Mouse (Mus musculus) WW6 (cell line): ENCODE data around the gene Pcgf6.
"Not testable (repeated sequence)": the region's sequence is repeated elsewhere in the genome, so short reads cannot be mapped to it uniquely, and the experiment has no call there.

Source experiments
- DNase-seq: peaks from one replicate; pipeline ENCODE4 v3.0.0-alpha.2; 2013; ENCODE audit warnings: low read depth, low spot score

Pcgf6 gene

DNA sequence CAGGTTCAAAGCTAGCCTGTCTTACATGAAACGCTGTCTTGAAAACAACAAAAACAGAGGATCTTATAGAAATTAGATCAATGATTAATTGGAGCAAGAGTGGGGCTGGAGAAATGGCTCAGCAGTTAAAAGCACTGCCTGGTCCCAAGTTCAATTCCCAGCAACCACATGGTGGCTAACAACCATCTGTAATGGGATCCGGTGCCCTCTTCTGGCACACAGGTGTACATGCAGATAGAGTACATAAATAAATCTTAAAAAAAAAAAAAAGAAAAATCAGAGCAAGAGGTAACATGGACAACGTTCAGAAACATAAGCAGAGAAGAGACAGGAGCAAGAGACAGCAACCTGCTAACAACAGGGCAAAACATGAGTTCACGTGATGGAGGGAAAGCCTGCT is 24.2 kb downstream of the Pcgf6 start:
- DNase-seq, result no peak

DNA sequence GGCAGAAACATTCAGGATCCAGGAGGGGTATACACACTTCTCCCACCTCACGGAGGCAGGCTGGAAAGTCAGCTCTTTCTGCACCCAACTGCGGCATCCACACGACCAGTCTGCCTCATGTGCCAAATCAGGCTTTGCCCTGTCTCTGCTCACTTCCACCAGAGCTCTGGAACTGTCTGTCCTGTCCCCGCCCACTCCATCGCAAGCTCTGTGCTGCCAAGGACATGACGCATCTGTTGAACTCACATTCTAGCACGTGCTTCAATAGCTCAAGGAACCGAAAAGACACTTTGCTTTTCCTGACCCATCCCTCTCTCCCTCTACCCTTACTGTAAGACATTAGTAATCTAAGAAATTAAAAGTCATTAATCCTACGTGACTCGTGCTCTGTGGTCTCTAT is 25.8 kb downstream of the Pcgf6 start:
- DNase-seq, result no peak

DNA sequence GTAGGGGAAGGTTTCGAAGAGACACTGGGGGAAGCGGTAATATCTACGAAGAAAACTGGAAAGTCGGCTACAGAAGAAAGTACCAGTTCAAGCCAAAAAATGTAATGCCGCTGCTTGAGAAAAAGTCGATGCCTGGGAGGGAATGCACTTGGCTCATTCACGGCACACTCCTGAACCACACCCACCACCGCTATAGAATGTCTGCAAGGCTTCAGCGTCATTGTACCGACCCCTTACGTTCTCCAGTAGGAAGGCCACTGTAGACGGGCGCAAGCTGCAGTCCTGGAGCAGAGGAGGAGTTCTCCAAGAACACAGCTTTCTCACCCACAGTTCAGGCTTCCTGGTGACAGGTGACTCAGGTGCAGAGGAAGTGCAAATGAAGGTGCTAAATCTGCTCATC is 27.2 kb downstream of the Pcgf6 start:
- DNase-seq, result no peak

- DNase-seq, result no peak
Measured at GRCm38 (mm10) chr19:47022709-47023108, 28.0 kb downstream of the Pcgf6 start.

DNA sequence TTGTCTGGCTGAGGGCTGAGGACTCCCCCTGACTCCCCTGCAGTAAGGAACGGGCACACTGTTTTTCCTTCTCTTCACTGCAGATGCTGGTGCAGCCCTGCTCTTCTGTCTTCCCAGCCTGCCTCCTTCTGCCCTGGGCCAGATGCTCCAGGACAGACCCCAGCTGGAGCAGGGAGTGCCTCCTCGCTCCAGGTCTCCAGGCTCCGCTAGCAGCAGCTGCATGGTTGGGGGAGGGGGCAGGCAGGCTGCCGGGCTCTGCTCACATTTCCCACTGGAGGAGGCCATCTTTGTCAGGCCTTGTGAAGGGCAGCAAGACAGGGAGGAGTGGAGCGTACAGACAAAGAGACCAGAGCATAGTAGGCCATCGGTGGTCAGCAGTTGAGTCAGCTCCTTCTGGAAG is 31.4 kb downstream of the Pcgf6 start:
- DNase-seq, result peak; percentile 53

DNA sequence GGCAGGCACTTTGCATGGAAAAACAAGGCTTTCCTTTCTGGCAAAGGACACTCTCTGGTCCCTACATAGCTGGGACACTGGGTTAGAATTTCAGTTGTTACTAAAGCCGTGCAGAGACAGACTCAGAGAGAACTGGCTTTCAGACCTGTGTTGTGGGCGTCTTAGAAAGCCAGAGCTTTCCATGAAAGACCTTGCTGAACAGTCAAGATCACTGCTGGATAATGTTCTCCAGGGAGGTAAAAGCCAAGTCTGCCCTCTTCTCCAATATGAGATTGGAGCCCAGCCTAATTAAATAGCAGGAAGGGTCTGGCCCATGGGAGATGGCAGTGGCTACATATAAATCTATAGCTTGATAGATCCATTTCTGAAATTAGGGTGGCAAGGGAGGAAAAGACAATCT is 32.4 kb downstream of the Pcgf6 start:
- no peak for DNase-seq

GRCm38 (mm10) chr19:47017831-47018230 is 32.9 kb downstream of the Pcgf6 start:
- no peak for DNase-seq

- peak; percentile 55 for DNase-seq
Measured at GRCm38 (mm10) chr19:47016487-47016886, 34.2 kb downstream of the Pcgf6 start.

- DNase-seq, result no peak
Measured at GRCm38 (mm10) chr19:47015965-47016364, 34.7 kb downstream of the Pcgf6 start.

GRCm38 (mm10) chr19:47015396-47015795 is 35.3 kb downstream of the Pcgf6 start:
- no peak for DNase-seq

GRCm38 (mm10) chr19:47014447-47015381 is 36.0 kb downstream of the Pcgf6 start, which contains the start of the genes Ina and Nt5c2:
Gene Ina, plus strand, starts transcription at chr19:47014698.
Gene Nt5c2, minus strand, starts transcription at chr19:47015153.
- DNase-seq, result peak; percentile 55

GRCm38 (mm10) chr19:47014159-47014446 is 36.6 kb downstream of the Pcgf6 start:
- no peak for DNase-seq

- DNase-seq, result no peak
Measured at GRCm38 (mm10) chr19:47013340-47014158, 37.2 kb downstream of the Pcgf6 start.

GRCm38 (mm10) chr19:47012521-47013130 is 38.1 kb downstream of the Pcgf6 start:
- DNase-seq, result no peak

DNA sequence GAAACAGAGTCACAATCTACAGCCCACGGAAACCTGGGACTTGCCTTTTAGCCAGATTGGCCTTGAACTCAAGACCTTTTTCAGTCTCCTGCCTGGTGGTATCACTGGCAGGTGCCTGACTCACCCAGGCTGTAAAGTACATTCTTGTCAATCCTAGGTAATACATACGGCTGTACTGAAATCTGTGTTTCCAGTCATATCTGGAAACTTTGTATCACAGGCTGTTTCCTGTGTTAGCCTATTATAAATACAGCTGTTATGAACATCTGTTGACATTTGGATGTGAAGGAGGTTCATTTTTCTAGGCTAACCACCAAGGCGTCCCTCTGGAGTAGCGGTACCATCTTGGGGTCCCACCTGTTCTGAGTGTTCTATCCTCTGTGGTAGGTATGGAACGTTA is 40.8 kb downstream of the Pcgf6 start:
- DNase-seq, result no peak

GRCm38 (mm10) chr19:47009420-47009819 is 41.3 kb downstream of the Pcgf6 start:
- no peak for DNase-seq

GRCm38 (mm10) chr19:47006321-47006720 is 44.4 kb downstream of the Pcgf6 start:
- DNase-seq, result no peak

GRCm38 (mm10) chr19:47005873-47006272 is 44.8 kb downstream of the Pcgf6 start:
- no peak for DNase-seq

- no peak for DNase-seq
Measured at GRCm38 (mm10) chr19:47003742-47004511, 46.8 kb downstream of the Pcgf6 start.

DNA sequence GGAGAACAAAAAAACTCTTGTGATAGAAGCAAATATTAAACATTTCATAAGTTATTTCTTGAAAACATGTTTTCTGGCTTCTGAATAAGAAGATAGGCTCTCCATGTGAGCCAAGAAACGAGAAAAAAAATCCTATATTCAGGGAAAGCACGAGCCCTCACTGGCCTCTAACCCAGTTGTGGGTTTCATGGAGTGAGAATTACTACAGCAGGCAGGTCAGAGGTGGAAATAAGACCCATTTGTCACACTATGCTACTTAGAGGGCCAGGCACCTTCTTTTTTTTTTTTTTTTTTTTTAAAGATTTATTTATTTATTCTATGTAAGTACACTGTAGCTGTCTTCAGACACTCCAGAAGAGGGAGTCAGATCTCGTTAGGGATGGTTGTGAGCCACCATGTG is 50.3 kb downstream of the Pcgf6 start:
- DNase-seq, result not testable (repeated sequence)

- DNase-seq, result no peak
Measured at GRCm38 (mm10) chr19:46999753-47000152, 51.0 kb downstream of the Pcgf6 start.
